Mouse (Mus musculus) stomach, postnatal 0 days (tissue): ENCODE measurements around the gene Iqce.

Source experiments
- CTCF ChIP-seq: IDR thresholded peaks from 2 replicates; pipeline ENCODE4 v1.5.1; 2016; ENCODE audit warnings: antibody characterized with exemption, low read depth, mild to moderate bottlenecking, moderate library complexity
- EP300 ChIP-seq: optimal IDR thresholded peaks from 2 replicates; pipeline ENCODE3; 2016; ENCODE audit warnings: antibody characterized with exemption

GRCm38 (mm10) chr5:140622978-140623670 lies 79.1 kb downstream of the Iqce start:
- TF ChIP-seq CTCF, result no peak
- no peak for TF ChIP-seq EP300
